Mouse (Mus musculus) forebrain, postnatal 0 days (tissue): ENCODE measurements at regions not wholly inside any gene's neighbourhood (a gene's known extent, or its start where the extent isn't known, plus 50 kb on each side); places are given as distances from the start of the nearest gene placed in this dataset.
A peak's percentile ranks its signal among the peaks of the same experiment; 100 is the strongest.

Experiments
- ATAC-seq: fragments of 200-750 bp; cut with Nextera tagmentation; 2 replicates; pipeline ENCODE4 v1.8.0; 2017; ENCODE audit warnings: mild to moderate bottlenecking, moderate library complexity
- DNase-seq: peaks from one replicate; pipeline ENCODE4 v3.0.0-alpha.2; 2015
- H3K27ac ChIP-seq: fragments of 300-500 bp; sonication (generic); 2 replicates; pipeline ENCODE4 v1.5.1; 2014; ENCODE audit warnings: low read depth, mild to moderate bottlenecking, antibody characterized with exemption, low read length, moderate library complexity, mixed read lengths
- H3K27me3 ChIP-seq: fragments of 300-500 bp; sonication (generic); 2 replicates; pipeline ENCODE4 v1.6.1; 2014; ENCODE audit warnings: mild to moderate bottlenecking, low read length, mixed read lengths; ENCODE audit not compliant: insufficient read depth
- H3K36me3 ChIP-seq: fragments of 300-500 bp; sonication (generic); 2 replicates; pipeline ENCODE4 v1.6.1; 2014; ENCODE audit warnings: mild to moderate bottlenecking, moderate library complexity; ENCODE audit not compliant: insufficient read depth
- H3K4me1 ChIP-seq: fragments of 300-500 bp; sonication (generic); 2 replicates; pipeline ENCODE4 v1.6.1; 2014; ENCODE audit warnings: antibody characterized with exemption; ENCODE audit not compliant: insufficient read depth
- H3K4me2 ChIP-seq: fragments of 300-500 bp; sonication (generic); 2 replicates; pipeline ENCODE4 v1.6.1; 2014; ENCODE audit warnings: low read depth, mild to moderate bottlenecking, moderate library complexity
- H3K4me3 ChIP-seq: fragments of 300-500 bp; sonication (generic); 2 replicates; pipeline ENCODE4 v1.5.1; 2014; ENCODE audit warnings: low read depth, low read length, mixed read lengths
- H3K9ac ChIP-seq: fragments of 300-500 bp; sonication (generic); 2 replicates; pipeline ENCODE4 v1.6.1; 2014; ENCODE audit warnings: mild to moderate bottlenecking
- H3K9me3 ChIP-seq: fragments of 300-500 bp; sonication (generic); 2 replicates; pipeline ENCODE4 v1.6.1; 2016; ENCODE audit warnings: low read length
- CTCF ChIP-seq: sonication (generic); IDR thresholded peaks from 2 replicates; pipeline ENCODE4 v1.5.1; 2016; ENCODE audit warnings: antibody characterized with exemption, control low read depth, low read depth
- whole genome bisulfite sequencing: fragments of 180-500 bp; shearing (Covaris S2); extraction: QIAGEN DNeasy Blood & Tissue Kit; methylation state at CpG from one replicate; pipeline ENCODE4 v1.1.7; 2014; 5-methylcytosine and 5-hydroxymethylcytosine counted together

DNA sequence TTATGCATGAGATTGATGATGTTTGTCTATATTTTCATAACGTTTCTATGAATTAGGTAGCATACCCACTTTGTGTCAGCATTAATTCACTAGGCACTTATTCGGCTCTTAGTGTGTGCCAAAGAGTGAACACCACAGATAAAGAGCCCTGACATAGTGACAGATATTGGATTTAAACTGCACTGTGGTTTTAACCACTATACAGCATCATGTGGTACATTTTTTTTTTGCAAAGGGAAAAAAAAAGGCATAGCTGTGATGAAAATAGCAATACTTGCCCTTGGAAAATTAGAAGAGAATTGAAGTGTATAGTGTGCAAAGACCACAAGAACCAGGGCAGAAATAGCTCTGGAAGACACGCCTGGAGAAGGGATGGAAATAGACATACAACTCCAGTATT lies 153.4 kb upstream of the Gpc6 start:
- Histone ChIP-seq H3K4me1 (no peaks in the 10 kb centered on the region), H3K9ac (no peak overlapping the region), H3K27ac (no peak overlapping the region), H3K9me3 (no peaks in the 10 kb centered on the region), H3K36me3 (no peaks in the 10 kb centered on the region), H3K27me3 (no peaks in the 10 kb centered on the region), H3K4me2 (no peak overlapping the region), H3K4me3 (no peak overlapping the region)
- TF ChIP-seq CTCF = no peak
- ATAC-seq (no peak), DNase-seq (no peak)
- 85% methylated on average over 3 of the region's 3 CpGs for WGBS

DNA sequence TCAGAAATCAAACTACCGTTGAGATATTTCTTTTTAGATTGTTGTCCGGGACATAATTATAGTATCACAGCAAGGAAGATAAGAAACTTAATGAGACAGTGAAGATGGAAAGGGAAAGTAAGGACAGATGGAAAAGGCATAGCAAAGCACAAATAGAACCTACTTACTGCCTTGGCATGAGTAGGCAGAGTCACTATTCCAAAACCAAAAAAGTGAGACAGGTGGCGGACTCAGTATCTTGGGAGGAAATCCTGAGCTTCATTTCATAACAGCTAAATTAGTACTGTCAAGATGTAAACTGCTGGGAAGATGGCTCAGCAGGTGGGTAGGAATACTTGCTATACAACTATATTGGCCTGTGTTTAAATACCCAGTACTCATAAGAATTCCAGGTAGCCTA lies 145.5 kb upstream of the Gpc6 start:
- peak; percentile 40 for ATAC-seq
- H3K4me3 ChIP-seq = no peak overlapping the region
- no peak for TF ChIP-seq CTCF

GRCm38 (mm10) chr14:116783840-116784239 lies 141.3 kb upstream of the Gpc6 start:
- H3K4me2 ChIP-seq = no peak overlapping the region
- DNase-seq = peak; percentile 48
- no peak overlapping the region for H3K9ac ChIP-seq
- no peak overlapping the region for H3K4me3 ChIP-seq
- TF ChIP-seq CTCF = no peak
- no peaks in the 10 kb centered on the region for H3K27me3 ChIP-seq
- H3K4me1 ChIP-seq = no peaks in the 10 kb centered on the region
- no peaks in the 10 kb centered on the region for H3K36me3 ChIP-seq
- WGBS = 28% methylated on average over 3 of the region's 3 CpGs
- peak; percentile 85 for ATAC-seq
- no peak overlapping the region for H3K27ac ChIP-seq
- no peaks in the 10 kb centered on the region for H3K9me3 ChIP-seq

More for the DNA sequence above, 145.5 kb upstream of the Gpc6 start:
- Histone ChIP-seq H3K27ac (no peak overlapping the region), H3K4me1 (no peaks in the 10 kb centered on the region), H3K27me3 (no peaks in the 10 kb centered on the region), H3K4me2 (no peak overlapping the region), H3K9ac (no peak overlapping the region), H3K9me3 (no peaks in the 10 kb centered on the region), H3K36me3 (no peaks in the 10 kb centered on the region)
- 75% methylated on average over 3 of the region's 3 CpGs for WGBS
- peak; percentile 27 for DNase-seq

GRCm38 (mm10) chr14:116806504-116806903 lies 118.6 kb upstream of the Gpc6 start:
- Histone ChIP-seq H3K36me3 (no peaks in the 10 kb centered on the region), H3K9ac (no peak overlapping the region), H3K4me2 (no peak overlapping the region), H3K9me3 (no peaks in the 10 kb centered on the region), H3K4me3 (no peak overlapping the region), H3K4me1 (no peaks in the 10 kb centered on the region), H3K27ac (no peak overlapping the region), H3K27me3 (no peaks in the 10 kb centered on the region)
- no peak for ATAC-seq
- 87% methylated on average over 3 of the region's 3 CpGs for WGBS
- no peak for TF ChIP-seq CTCF
- DNase-seq = no peak

GRCm38 (mm10) chr14:116808581-116808980 lies 116.5 kb upstream of the Gpc6 start:
- no peak overlapping the region for H3K27ac ChIP-seq
- no peaks in the 10 kb centered on the region for H3K4me1 ChIP-seq
- DNase-seq = no peak
- no peak overlapping the region for H3K9ac ChIP-seq
- H3K9me3 ChIP-seq = no peaks in the 10 kb centered on the region
- no peak overlapping the region for H3K4me2 ChIP-seq
- H3K4me3 ChIP-seq = no peak overlapping the region
- H3K27me3 ChIP-seq = no peaks in the 10 kb centered on the region
- no peak for ATAC-seq
- no peak for TF ChIP-seq CTCF
- no peaks in the 10 kb centered on the region for H3K36me3 ChIP-seq

DNA sequence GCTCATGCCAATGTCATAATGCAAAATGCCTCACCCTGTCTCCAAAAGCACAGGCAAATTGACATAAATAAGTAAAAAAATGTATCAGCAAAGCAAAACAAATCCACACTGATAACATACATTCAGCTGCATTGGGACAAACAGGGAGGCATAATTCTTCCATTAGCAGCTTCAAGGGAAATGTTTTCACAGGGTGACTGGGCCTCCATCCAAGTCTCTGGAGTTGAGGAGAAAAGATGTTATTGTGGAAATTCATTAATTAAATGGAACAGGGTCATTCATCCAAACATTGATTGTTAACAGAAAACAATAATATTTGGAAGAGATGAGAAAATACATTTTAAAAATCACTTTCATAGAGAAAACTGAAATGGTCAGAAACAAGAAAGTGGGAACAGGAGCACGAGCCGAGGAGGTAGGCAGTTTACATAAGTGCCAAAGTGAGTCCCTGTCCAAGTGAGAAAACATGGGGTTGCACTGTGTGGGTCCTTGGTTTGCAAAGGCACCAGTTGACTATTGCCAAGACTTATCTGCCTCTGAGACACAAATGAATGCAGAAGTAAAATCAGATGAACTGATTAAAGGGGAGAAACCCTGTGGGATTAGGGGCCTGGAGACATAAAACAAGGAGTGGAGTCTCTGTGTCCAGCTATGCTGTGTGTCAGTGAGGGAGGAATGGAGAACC lies 114.3 kb upstream of the Gpc6 start:
- Histone ChIP-seq H3K27me3 (no peaks in the 10 kb centered on the region), H3K27ac (no peak overlapping the region), H3K4me1 (no peaks in the 10 kb centered on the region), H3K9me3 (no peaks in the 10 kb centered on the region), H3K4me3 (no peak overlapping the region), H3K9ac (no peak overlapping the region), H3K36me3 (no peaks in the 10 kb centered on the region), H3K4me2 (no peak overlapping the region)
- no peak for DNase-seq
- 23% methylated on average over 2 of the region's 2 CpGs for WGBS
- no peak for TF ChIP-seq CTCF
- peak; percentile 16; the same call in 1 of the 2 replicates for ATAC-seq

DNA sequence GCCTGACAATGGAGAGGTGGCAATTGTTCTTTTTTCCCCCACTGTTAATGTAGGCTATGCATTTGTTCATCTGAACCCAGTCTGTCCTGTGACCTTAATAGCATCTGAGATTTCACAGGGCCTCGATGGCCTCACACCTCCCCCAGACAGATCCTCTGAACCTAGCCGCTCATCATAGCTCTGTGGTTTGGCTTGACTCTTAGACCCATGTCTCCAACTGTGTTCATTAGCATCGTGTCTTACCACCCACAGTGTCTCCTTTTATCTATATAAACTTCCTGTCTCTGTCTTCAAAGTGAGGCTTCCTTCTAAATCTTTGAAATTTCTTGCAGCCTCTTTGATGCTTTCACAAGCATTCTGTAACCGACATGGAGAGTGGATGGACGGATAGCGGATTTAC lies 87.9 kb upstream of the Gpc6 start:
- Histone ChIP-seq H3K9me3 (no peaks in the 10 kb centered on the region), H3K9ac (no peak overlapping the region), H3K4me1 (no peaks in the 10 kb centered on the region), H3K4me3 (no peak overlapping the region), H3K4me2 (no peak overlapping the region), H3K27me3 (no peaks in the 10 kb centered on the region), H3K27ac (no peak overlapping the region), H3K36me3 (no peaks in the 10 kb centered on the region)
- no peak for DNase-seq
- TF ChIP-seq CTCF = no peak
- no peak for ATAC-seq
- 60% methylated on average over 6 of the region's 6 CpGs for WGBS
